ENCODE assay signal across 13 mouse cellular contexts in the genomic region with DNA sequence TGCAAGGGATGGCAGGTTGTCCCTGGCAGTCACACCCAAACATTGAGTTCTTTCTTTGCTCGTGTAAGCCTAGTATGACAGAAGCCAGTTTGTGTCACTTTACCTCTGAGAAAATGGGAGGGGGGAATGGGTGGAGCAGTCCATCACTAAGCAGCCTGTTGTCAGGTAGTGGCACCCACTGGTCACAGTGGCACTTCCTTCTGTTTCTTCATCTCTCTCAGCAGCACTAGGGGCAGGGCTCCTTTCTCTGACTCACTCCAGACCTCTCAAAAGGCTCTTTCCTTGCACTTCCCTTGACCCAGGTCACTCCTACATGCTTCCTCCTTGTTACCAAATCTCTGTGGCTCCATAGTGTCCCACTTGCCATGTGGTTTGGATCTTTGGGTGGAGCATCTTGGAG. TPM values are rescaled to one million over a fixed set of nuclear protein-coding genes. Genes with fewer than 3 reads are reported as not detected.
DNase-seq lines count a peak whose midpoint lies in the region; ATAC-seq and TF ChIP-seq lines count a peak whose summit lies in the region.
"Had no signal": no experiment of that assay in that cellular context is flagged by ENCODE, and none has a peak within 500 bp of the region (broad histone marks: within the 10 kb centered on the region; RNA-seq: fewer than 3 reads in every experiment).

No protein-coding gene starts in this region.

- TF ChIP-seq POLR2A in CH12.LX (IDR thresholded peaks at IDR 0.05; ENCODE audit: low read depth, low read length) = peak; percentile 56

- H3K27ac ChIP-seq in kidney, embryonic 16.5 days (ENCODE audit: low read length) = peak overlapping the region; percentile 7; the same call in 1 of the 2 replicates
- H3K27ac ChIP-seq in CH12.LX (ENCODE audit: insufficient read depth, low read depth) = peak overlapping the region; percentile 69
- H3K27ac ChIP-seq in hindbrain, postnatal 0 days = no peak overlapping the region
- H3K27ac ChIP-seq: embryonic facial prominence, embryonic 15.5 days; hindbrain, embryonic 15.5 days; neural tube, embryonic 13.5 days had no signal

- in situ Hi-C loops in CH12.LX (cut with MboI; ENCODE audit: low pct_ligation_motif_present, low pct_unique_long_range_greater_than_20kb, low sequenced_read_pairs) = loop anchor here (10.0 kb wide), 1 partner anchor 51 kb away; a partner anchor contains a TSS

- no peaks in the 10 kb centered on the region for H3K27me3 ChIP-seq in kidney, embryonic 16.5 days (ENCODE audit: insufficient read depth, low read length)
- no peaks in the 10 kb centered on the region for H3K27me3 ChIP-seq in CH12.LX (replicated peaks)
- H3K27me3 ChIP-seq in hindbrain, postnatal 0 days (ENCODE audit: insufficient read depth, low read length) = no peaks in the 10 kb centered on the region
- H3K27me3 ChIP-seq: embryonic facial prominence, embryonic 15.5 days; hindbrain, embryonic 15.5 days; neural tube, embryonic 13.5 days had no signal

- no peak overlapping the region for H3K4me3 ChIP-seq in kidney, embryonic 16.5 days (ENCODE audit: low read length)
- H3K4me3 ChIP-seq in CH12.LX (replicated peaks in 1 of 3; ENCODE audit: low read depth in 2 of 3, low read length in 2 of 3, poor library complexity in 1 of 3) = peak overlapping the region; percentile 36 to 46 (median 46)
- H3K4me3 ChIP-seq in hindbrain, postnatal 0 days (ENCODE audit: low read length) = no peak overlapping the region
- H3K4me3 ChIP-seq: embryonic facial prominence, embryonic 15.5 days; hindbrain, embryonic 15.5 days; neural tube, embryonic 13.5 days had no signal

- TF ChIP-seq EP300 in CH12.LX (IDR thresholded peaks at IDR 0.05; ENCODE audit: low read length) = no peak

- H3K4me2 ChIP-seq in kidney, embryonic 16.5 days (replicated peaks; ENCODE audit: low read depth, low read length) = no peak overlapping the region
- peak overlapping the region; percentile 83 for H3K4me2 ChIP-seq in CH12.LX (ENCODE audit: insufficient read depth, low read depth, poor library complexity, severe bottlenecking)
- H3K4me2 ChIP-seq in hindbrain, postnatal 0 days (ENCODE audit: low read depth, low read length) = no peak overlapping the region
- H3K4me2 ChIP-seq: embryonic facial prominence, embryonic 15.5 days; hindbrain, embryonic 15.5 days; neural tube, embryonic 13.5 days had no signal

- H3K36me3 ChIP-seq in kidney, embryonic 16.5 days (ENCODE audit: insufficient read depth, low read length) = no peaks in the 10 kb centered on the region
- no peaks in the 10 kb centered on the region for H3K36me3 ChIP-seq in CH12.LX (replicated peaks in 1 of 2; ENCODE audit: control insufficient read depth in 1 of 2, insufficient read depth in 1 of 2, low read length in 1 of 2)
- no peaks in the 10 kb centered on the region for H3K36me3 ChIP-seq in hindbrain, postnatal 0 days (ENCODE audit: insufficient read depth, low read length)
- H3K36me3 ChIP-seq: embryonic facial prominence, embryonic 15.5 days; hindbrain, embryonic 15.5 days; neural tube, embryonic 13.5 days had no signal

- H3K9me3 ChIP-seq in kidney, embryonic 16.5 days (ENCODE audit: low read length) = no peaks in the 10 kb centered on the region
- H3K9me3 ChIP-seq in CH12.LX (replicated peaks; ENCODE audit: low read length) = no peaks in the 10 kb centered on the region
- no peaks in the 10 kb centered on the region for H3K9me3 ChIP-seq in hindbrain, postnatal 0 days (ENCODE audit: low read length)
- H3K9me3 ChIP-seq: embryonic facial prominence, embryonic 15.5 days; hindbrain, embryonic 15.5 days; megakaryocyte, embryonic 14.5 days; neural tube, embryonic 13.5 days had no signal

- peak in 1 of 2 experiments; percentile 49; a peak in 2 of 4 replicates for TF ChIP-seq CTCF in CH12.LX (conservative IDR thresholded peaks at IDR 0.05 in 1 of 2, IDR thresholded peaks at IDR 0.05 in 1 of 2; ENCODE audit: low read depth in 2 of 2, low read length in 2 of 2)
- no peak for TF ChIP-seq CTCF in hindbrain, postnatal 0 days (IDR thresholded peaks at IDR 0.05; ENCODE audit: low read depth)

- WGBS in kidney, embryonic 16.5 days = 60% methylated on average over 1 of the region's 1 CpGs
- WGBS in hindbrain, postnatal 0 days = 88% methylated on average over 1 of the region's 1 CpGs

- H3K9ac ChIP-seq in kidney, embryonic 16.5 days (replicated peaks; ENCODE audit: low read length) = no peak overlapping the region
- peak overlapping the region; percentile 86 for H3K9ac ChIP-seq in CH12.LX (ENCODE audit: insufficient read depth, low read depth)
- no peak overlapping the region for H3K9ac ChIP-seq in hindbrain, postnatal 0 days (replicated peaks; ENCODE audit: low read length)
- H3K9ac ChIP-seq: embryonic facial prominence, embryonic 15.5 days; hindbrain, embryonic 15.5 days; neural tube, embryonic 13.5 days had no signal

- dilution Hi-C loops in CH12.LX (cut with MboI; ENCODE audit: extremely low pct_ligation_motif_present, extremely low pct_unique_long_range_greater_than_20kb, low sequenced_read_pairs) = no loop called here

- H3K79me2 ChIP-seq in CH12.LX (replicated peaks; ENCODE audit: control insufficient read depth, extremely low read depth, insufficient read depth, poor library complexity, severe bottlenecking) = peaks cover 8% of the 10 kb centered on the region

- peak; percentile 35; the same call in 1 of the 2 replicates for ATAC-seq in kidney, embryonic 16.5 days (ENCODE audit: low FRiP score, low TSS enrichment)
- ATAC-seq in megakaryocyte, adult 5-6 weeks (ENCODE audit: poor library complexity, severe bottlenecking) = peak; percentile 87
- ATAC-seq in hindbrain, postnatal 0 days = no peak

- peak; percentile 54 for TF ChIP-seq RAD21 in CH12.LX (IDR thresholded peaks at IDR 0.05; ENCODE audit: low read depth, low read length)

- H3K4me1 ChIP-seq in kidney, embryonic 16.5 days (ENCODE audit: insufficient read depth, low read length) = 0 out of 2 replicates have a peak, but pooled peaks cover 5% of the 10 kb centered on the region
- peaks cover 48 to 88% of the 10 kb centered on the region in 2 experiments for H3K4me1 ChIP-seq in CH12.LX (ENCODE audit: control insufficient read depth in 1 of 2, insufficient read depth in 2 of 2)
- peaks cover 4% of the 10 kb centered on the region; the same call in 1 of the 2 replicates for H3K4me1 ChIP-seq in hindbrain, postnatal 0 days (ENCODE audit: insufficient read depth, low read length)

- DNase-seq in kidney, adult 9 months = no peak
- DNase-seq in 416B (ENCODE audit: low read depth) (peak; percentile 84), CH12.LX (ENCODE audit: extremely low read depth) (no peak)
- DNase-seq in gastrocnemius, postnatal 4 days (ENCODE audit: low spot score in 2 of 2) = no peak
- no peak for DNase-seq in hindbrain, postnatal 0 days (ENCODE audit: low spot score)
- DNase-seq: cerebellum, postnatal 10 days; right cerebral cortex, postnatal 4 days had no signal

TF ChIP-seq in CH12.LX, 34 proteins besides CTCF, POLR2A, EP300 and RAD21 (continues in another document):
- TF ChIP-seq BHLHE40 (IDR thresholded peaks at IDR 0.05; ENCODE audit: low read depth, low read length) = peak; percentile 45; the same call in 1 of the 2 replicates
- no peak for TF ChIP-seq JUND (conservative IDR thresholded peaks at IDR 0.05; ENCODE audit: low read depth, low read length)
- TF ChIP-seq HCFC1 (IDR thresholded peaks at IDR 0.05; ENCODE audit: low read depth, low read length) = no peak
- no peak for TF ChIP-seq E2F4 (IDR thresholded peaks at IDR 0.05; ENCODE audit: insufficient replicate concordance, low read depth, low read length)
- TF ChIP-seq RCOR1 (conservative IDR thresholded peaks at IDR 0.05; ENCODE audit: low read depth, low read length) = no peak
- peak; percentile 95 for TF ChIP-seq MAZ (IDR thresholded peaks at IDR 0.05; ENCODE audit: low read depth, low read length)
- TF ChIP-seq ZKSCAN1 (IDR thresholded peaks at IDR 0.05; ENCODE audit: borderline replicate concordance, low read depth, low read length) = no peak
- peak; percentile 46 for TF ChIP-seq SMC3 (IDR thresholded peaks at IDR 0.05; ENCODE audit: low read depth, low read length)
- TF ChIP-seq TCF12 (IDR thresholded peaks at IDR 0.05; ENCODE audit: low read depth, low read length) = no peak; the same call in 1 of the 2 replicates
- no peak for TF ChIP-seq USF1 (IDR thresholded peaks at IDR 0.05; ENCODE audit: low read depth, low read length)
- no peak; the same call in 1 of the 2 replicates for TF ChIP-seq ZMIZ1 (IDR thresholded peaks at IDR 0.05; ENCODE audit: low read depth, low read length)
- no peak for TF ChIP-seq GABPA (IDR thresholded peaks at IDR 0.05; ENCODE audit: insufficient replicate concordance, low read depth, low read length)
- peak; percentile 45; the same call in 1 of the 2 replicates for TF ChIP-seq NELFE (IDR thresholded peaks at IDR 0.05; ENCODE audit: low read depth, low read length)
- no peak; the same call in 1 of the 2 replicates for TF ChIP-seq IRF4 (IDR thresholded peaks at IDR 0.05; ENCODE audit: low read depth, low read length)
- no peak for TF ChIP-seq KAT2A (IDR thresholded peaks at IDR 0.05; ENCODE audit: insufficient replicate concordance, low read length)
- TF ChIP-seq ZNF384 (IDR thresholded peaks at IDR 0.05; ENCODE audit: low read depth, low read length) = no peak
- TF ChIP-seq UBTF (IDR thresholded peaks at IDR 0.05; ENCODE audit: low read depth, low read length) = no peak
- TF ChIP-seq TBP (conservative IDR thresholded peaks at IDR 0.05; ENCODE audit: low read depth, low read length) = peak; percentile 67; the same call in 1 of the 2 replicates
- no peak; the same call in 1 of the 2 replicates for TF ChIP-seq ETS1 (conservative IDR thresholded peaks at IDR 0.05; ENCODE audit: low read depth, low read length)
- no peak for TF ChIP-seq MAFK (IDR thresholded peaks at IDR 0.05; ENCODE audit: insufficient replicate concordance, low read length)
- no peak for TF ChIP-seq PAX5 (IDR thresholded peaks at IDR 0.05; ENCODE audit: low read length)
- peak; percentile 71; the same call in 1 of the 2 replicates for TF ChIP-seq MXI1 (IDR thresholded peaks at IDR 0.05; ENCODE audit: low read depth, low read length)
- TF ChIP-seq NRF1 (IDR thresholded peaks at IDR 0.05; ENCODE audit: low read depth, low read length) = no peak
- no peak for TF ChIP-seq JUN (IDR thresholded peaks at IDR 0.05; ENCODE audit: insufficient read depth, low read depth, low read length)

RNA-seq across cellular contexts. Expression of a gene that starts 52.9 kb away (rescaled TPM):
- 37.6 and 39.5 TPM in 2 replicates for polyA plus RNA-seq in kidney, embryonic 16.5 days (2015; fragmentation: Nextera tagmentation; extraction: Ambion mirVana)
- total RNA-seq in CH12.LX (2012; rRNA removed) = 42.2 and 43.5 TPM in 2 replicates
- total RNA-seq in CH12.LX (2014; rRNA removed) = 36.7 and 40.1 TPM in 2 replicates
- 94.6 and 100 TPM in 2 replicates for polyA plus RNA-seq in CH12.LX (2012; ENCODE audit: insufficient read length, low read depth)
- total RNA-seq in megakaryocyte, adult 5-6 weeks (2015) = 154 and 168 TPM in 2 replicates
- total RNA-seq in megakaryocyte, adult 5-6 weeks (2017) = 76.5 and 94.0 TPM in 2 replicates
- 100 to 1,000 TPM; 104 to 116 TPM for total RNA-seq in gastrocnemius, postnatal 4 days (2021)
- total RNA-seq in hindbrain, postnatal 0 days (2014; rRNA removed) = 48.7 and 55.2 TPM in 2 replicates
- 36.6 and 38.4 TPM in 2 replicates for polyA plus RNA-seq in hindbrain, postnatal 0 days (2015; fragmentation: Nextera tagmentation; extraction: Ambion mirVana)

Comparison
In these comparisons a context has a peak if more than half of its experiments do, and no peak if none do; other contexts are left out.
1. H3K4me3 ChIP-seq: peak in CH12.LX (3 of 3); none in kidney, embryonic 16.5 days (single experiment) and hindbrain, postnatal 0 days (single experiment).